Mouse (Mus musculus): Measurements from ENCODE around the gene Il2rb. TPM values are rescaled to one million over a fixed set of nuclear protein-coding genes. Genes with fewer than 3 reads are reported as not detected.

Gene Il2rb
- total and polyA plus RNA-seq, 3 experiments, result 0.04 TPM; not detected in 2

GRCm38 (mm10) chr15:78480111-78480510, 15.0 kb downstream of the Il2rb start:
- no peak overlapping the region for H3K27ac ChIP-seq (ENCODE audit: control insufficient read depth, low read depth, low read length)
- peaks cover 2 to 8% of the 10 kb centered on the region in 2 experiments; a peak in 3 of 4 replicates for H3K27me3 ChIP-seq (ENCODE audit: control insufficient read depth in 1 of 2, insufficient read depth in 2 of 2, low read length in 2 of 2)

DNA sequence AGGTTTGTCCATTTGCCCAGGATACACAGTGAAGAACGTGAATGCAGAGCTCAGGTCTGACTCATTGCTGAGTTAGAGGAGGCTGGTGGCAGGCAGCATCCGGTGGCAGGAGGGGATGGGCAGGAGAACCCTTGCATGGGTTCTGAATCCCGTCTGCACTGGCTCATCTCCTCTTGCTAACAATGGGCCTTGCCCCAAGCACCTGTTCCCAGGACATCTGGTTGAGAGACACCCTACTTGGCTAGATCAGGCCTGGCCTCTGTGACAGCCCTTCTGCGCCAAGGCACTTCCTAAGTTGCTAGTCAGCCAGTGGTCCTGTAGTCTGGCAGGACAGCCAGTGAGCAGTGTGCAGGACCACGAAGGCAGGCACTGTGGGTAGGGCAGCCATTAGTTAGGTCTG, 15.6 kb downstream of the Il2rb start:
- no peaks in the 10 kb centered on the region for H3K9me3 ChIP-seq (replicated peaks; ENCODE audit: insufficient read depth, low read length)
- H3K4me1 ChIP-seq (ENCODE audit: control insufficient read depth in 1 of 2, insufficient read depth in 2 of 2, low read length in 2 of 2), result no peaks in the 10 kb centered on the region
- no peak overlapping the region for H3K9ac ChIP-seq (ENCODE audit: control insufficient read depth, low read depth, low read length, poor library complexity, severe bottlenecking)
- DNase-seq (ENCODE audit: low read depth, low spot score), result no peak
- no peaks in the 10 kb centered on the region for H3K36me3 ChIP-seq (ENCODE audit: control insufficient read depth in 1 of 2, insufficient read depth in 2 of 2, low read length in 2 of 2)
- H3K4me3 ChIP-seq (ENCODE audit: control insufficient read depth in 1 of 2, insufficient read depth in 1 of 2, low read depth in 2 of 2, low read length in 2 of 2), result no peak overlapping the region
- peaks cover 5 to 10% of the 10 kb centered on the region in 2 experiments; a peak in 3 of 4 replicates for H3K27me3 ChIP-seq (ENCODE audit: control insufficient read depth in 1 of 2, insufficient read depth in 2 of 2, low read length in 2 of 2)
- no peaks in the 10 kb centered on the region for H3K79me2 ChIP-seq (ENCODE audit: control insufficient read depth, insufficient read depth, low read length, poor library complexity)
- TF ChIP-seq TBP (IDR thresholded peaks at IDR 0.05; ENCODE audit: low read depth, low read length) (no peak), MXI1 (IDR thresholded peaks at IDR 0.05; ENCODE audit: low read depth, low read length) (no peak), MAZ (IDR thresholded peaks at IDR 0.05; ENCODE audit: low read depth, low read length) (no peak), SMC3 (IDR thresholded peaks at IDR 0.05; ENCODE audit: low read depth, low read length) (no peak), USF2 (IDR thresholded peaks at IDR 0.05; ENCODE audit: borderline replicate concordance in 1 of 2, insufficient read depth in 1 of 2, low read depth in 1 of 2, low read length in 2 of 2) (no peak), CTCF (IDR thresholded peaks at IDR 0.05 in 2 of 3, conservative IDR thresholded peaks at IDR 0.05 in 1 of 3; ENCODE audit: control insufficient read depth in 1 of 3, insufficient read depth in 1 of 3, low read depth in 2 of 3, low read length in 3 of 3, poor library complexity in 1 of 3, severe bottlenecking in 1 of 3) (no peak), KAT2A (conservative IDR thresholded peaks at IDR 0.05; ENCODE audit: low read depth, low read length) (no peak), POLR2A (IDR thresholded peaks at IDR 0.05; ENCODE audit: control insufficient read depth in 1 of 2, insufficient read depth in 1 of 2, low read depth in 1 of 2, low read length in 2 of 2, poor library complexity in 1 of 2) (no peak), GABPA (IDR thresholded peaks at IDR 0.05; ENCODE audit: low read depth, low read length) (no peak), ZKSCAN1 (IDR thresholded peaks at IDR 0.05; ENCODE audit: low read depth, low read length) (no peak), POLR2AphosphoS5 (IDR thresholded peaks at IDR 0.05; ENCODE audit: borderline replicate concordance, low read depth, low read length) (no peak)
- no peak overlapping the region for H3K27ac ChIP-seq (ENCODE audit: control insufficient read depth, low read depth, low read length)

More at GRCm38 (mm10) chr15:78480111-78480510, 15.0 kb downstream of the Il2rb start:
- Histone ChIP-seq H3K9ac (ENCODE audit: control insufficient read depth, low read depth, low read length, poor library complexity, severe bottlenecking) (no peak overlapping the region), H3K4me3 (ENCODE audit: control insufficient read depth in 1 of 2, insufficient read depth in 1 of 2, low read depth in 2 of 2, low read length in 2 of 2) (no peak overlapping the region), H3K4me1 (ENCODE audit: control insufficient read depth in 1 of 2, insufficient read depth in 2 of 2, low read length in 2 of 2) (no peaks in the 10 kb centered on the region), H3K79me2 (ENCODE audit: control insufficient read depth, insufficient read depth, low read length, poor library complexity) (no peaks in the 10 kb centered on the region), H3K9me3 (replicated peaks; ENCODE audit: insufficient read depth, low read length) (no peaks in the 10 kb centered on the region), H3K36me3 (ENCODE audit: control insufficient read depth in 1 of 2, insufficient read depth in 2 of 2, low read length in 2 of 2) (no peaks in the 10 kb centered on the region)
- TF ChIP-seq RCOR1 (IDR thresholded peaks at IDR 0.05; ENCODE audit: low read depth, low read length), result no peak
- no peak for TF ChIP-seq UBTF (IDR thresholded peaks at IDR 0.05; ENCODE audit: borderline replicate concordance, insufficient read depth, low read depth, low read length)
- no peak for TF ChIP-seq KAT2A (conservative IDR thresholded peaks at IDR 0.05; ENCODE audit: low read depth, low read length)
- no peak for TF ChIP-seq RAD21 (IDR thresholded peaks at IDR 0.05; ENCODE audit: low read depth, low read length)
- no peak for TF ChIP-seq ELF1 (IDR thresholded peaks at IDR 0.05; ENCODE audit: low read depth, low read length)
- TF ChIP-seq MXI1 (IDR thresholded peaks at IDR 0.05; ENCODE audit: low read depth, low read length), result no peak
- no peak for TF ChIP-seq ZNF384 (IDR thresholded peaks at IDR 0.05; ENCODE audit: low read depth, low read length)
- no peak for TF ChIP-seq SMC3 (IDR thresholded peaks at IDR 0.05; ENCODE audit: low read depth, low read length)
- no peak for TF ChIP-seq ZMIZ1 (IDR thresholded peaks at IDR 0.05; ENCODE audit: low read depth, low read length)
- TF ChIP-seq MYC (IDR thresholded peaks at IDR 0.05; ENCODE audit: low read depth, low read length), result no peak
- no peak for TF ChIP-seq BHLHE40 (IDR thresholded peaks at IDR 0.05; ENCODE audit: borderline replicate concordance, low read depth, low read length)
- no peak for TF ChIP-seq CTCF (IDR thresholded peaks at IDR 0.05 in 2 of 3, conservative IDR thresholded peaks at IDR 0.05 in 1 of 3; ENCODE audit: control insufficient read depth in 1 of 3, insufficient read depth in 1 of 3, low read depth in 2 of 3, low read length in 3 of 3, poor library complexity in 1 of 3, severe bottlenecking in 1 of 3)
- no peak for TF ChIP-seq EP300 (IDR thresholded peaks at IDR 0.05; ENCODE audit: low read depth in 1 of 2, low read length in 2 of 2)
- no peak for TF ChIP-seq ZKSCAN1 (IDR thresholded peaks at IDR 0.05; ENCODE audit: low read depth, low read length)
- no peak for TF ChIP-seq POLR2AphosphoS5 (IDR thresholded peaks at IDR 0.05; ENCODE audit: borderline replicate concordance, low read depth, low read length)
- no peak for TF ChIP-seq USF2 (IDR thresholded peaks at IDR 0.05; ENCODE audit: borderline replicate concordance in 1 of 2, insufficient read depth in 1 of 2, low read depth in 1 of 2, low read length in 2 of 2)
- no peak for TF ChIP-seq TAL1 (IDR thresholded peaks at IDR 0.05; ENCODE audit: low read length)
- DNase-seq (ENCODE audit: low read depth, low spot score), result peak; percentile 31

All from MEL (cell line).